Comparison of ENCODE assay signal across 8 mouse cellular contexts in genomic region chr6:53032730-53033484, GRCm38 (mm10). TPM values are rescaled to one million over a fixed set of nuclear protein-coding genes. Genes with fewer than 3 reads are reported as not detected.
DNase-seq lines count a peak whose midpoint lies in the region; ATAC-seq and TF ChIP-seq lines count a peak whose summit lies in the region.

No protein-coding gene starts in this region.

- no peaks in the 10 kb centered on the region for H3K27me3 ChIP-seq in kidney, postnatal 0 days (ENCODE audit: insufficient read depth, low read length)
- H3K27me3 ChIP-seq in kidney, embryonic 15.5 days: no peaks in the 10 kb centered on the region
- no peaks in the 10 kb centered on the region for H3K27me3 ChIP-seq in forebrain, embryonic 13.5 days

- H3K36me3 ChIP-seq in kidney, postnatal 0 days (ENCODE audit: insufficient read depth, low read length): no peaks in the 10 kb centered on the region
- H3K36me3 ChIP-seq in kidney, embryonic 15.5 days: no peaks in the 10 kb centered on the region
- H3K36me3 ChIP-seq in forebrain, embryonic 13.5 days (ENCODE audit: poor library complexity, severe bottlenecking): no peaks in the 10 kb centered on the region

- WGBS in kidney, postnatal 0 days: 71% methylated on average over 4 of the region's 4 CpGs
- WGBS in kidney, embryonic 15.5 days: 69% methylated on average over 4 of the region's 4 CpGs
- 68% methylated on average over 4 of the region's 4 CpGs for WGBS in forebrain, embryonic 13.5 days

- H3K4me2 ChIP-seq in kidney, postnatal 0 days (ENCODE audit: low read length): no peak overlapping the region
- no peak overlapping the region for H3K4me2 ChIP-seq in kidney, embryonic 15.5 days
- H3K4me2 ChIP-seq in forebrain, embryonic 13.5 days: no peak overlapping the region

- H3K4me1 ChIP-seq in kidney, postnatal 0 days (replicated peaks; ENCODE audit: insufficient read depth, low read length): no peaks in the 10 kb centered on the region
- H3K4me1 ChIP-seq in kidney, embryonic 15.5 days: 0 out of 2 replicates have a peak, but pooled peaks cover 3% of the 10 kb centered on the region
- H3K4me1 ChIP-seq in forebrain, embryonic 13.5 days: no peaks in the 10 kb centered on the region

- peak; percentile 28 for DNase-seq in kidney, postnatal 0 days (ENCODE audit: low spot score)
- DNase-seq in CD4-positive helper T cell, adult 2 months (ENCODE audit: low read depth, low spot score): peak; percentile 8
- peak; percentile 58 for DNase-seq in ZHBTc4 (ENCODE audit: low read depth, low spot score)
- peak; percentile 70 for DNase-seq in induced T-regulatory cell, adult 2 months (ENCODE audit: low read depth)
- DNase-seq in ovary, adult 18-20 months (ENCODE audit: low spot score): no peak
- no peak for DNase-seq in Muller cell, postnatal 12 days (ENCODE audit: inconsistent ontology term)

- H3K9me3 ChIP-seq in kidney, postnatal 0 days (replicated peaks; ENCODE audit: low read length): no peaks in the 10 kb centered on the region
- H3K9me3 ChIP-seq in kidney, embryonic 15.5 days (replicated peaks): no peaks in the 10 kb centered on the region
- no peaks in the 10 kb centered on the region for H3K9me3 ChIP-seq in forebrain, embryonic 13.5 days (replicated peaks)

- H3K27ac ChIP-seq in kidney, postnatal 0 days: no peak overlapping the region
- H3K27ac ChIP-seq in kidney, embryonic 15.5 days: no peak overlapping the region
- H3K27ac ChIP-seq in forebrain, embryonic 13.5 days: no peak overlapping the region

- peak; percentile 59 for TF ChIP-seq CTCF in kidney, postnatal 0 days (IDR thresholded peaks at IDR 0.05; ENCODE audit: low read depth)

- no peak overlapping the region for H3K9ac ChIP-seq in kidney, postnatal 0 days (ENCODE audit: low read depth, low read length)
- H3K9ac ChIP-seq in kidney, embryonic 15.5 days: no peak overlapping the region
- H3K9ac ChIP-seq in forebrain, embryonic 13.5 days: no peak overlapping the region

- no peak for ATAC-seq in kidney, postnatal 0 days (replicated peaks; ENCODE audit: low FRiP score, low read depth)
- no peak for ATAC-seq in kidney, embryonic 15.5 days (replicated peaks; ENCODE audit: low FRiP score)
- no peak for ATAC-seq in forebrain, embryonic 13.5 days

- no peak overlapping the region for H3K4me3 ChIP-seq in kidney, postnatal 0 days (replicated peaks; ENCODE audit: low read depth, low read length)
- H3K4me3 ChIP-seq in kidney, embryonic 15.5 days (replicated peaks): no peak overlapping the region
- H3K4me3 ChIP-seq in forebrain, embryonic 13.5 days: no peak overlapping the region

RNA-seq across cellular contexts. Expression of gene Jazf1, which starts 35.5 kb away (rescaled TPM):
- polyA plus RNA-seq in kidney, postnatal 0 days (2015; fragmentation: Nextera tagmentation; extraction: Ambion mirVana): 3.2 and 3.7 TPM in 2 replicates
- 3.3 and 3.9 TPM in 2 replicates for polyA plus RNA-seq in kidney, embryonic 15.5 days (2015; fragmentation: Nextera tagmentation; extraction: Ambion mirVana)
- 16.0 and 16.2 TPM in 2 replicates for polyA plus RNA-seq in forebrain, embryonic 13.5 days (2015; fragmentation: Nextera tagmentation; extraction: Ambion mirVana)

Comparison
In these comparisons a context has a peak if more than half of its experiments do, and no peak if none do; other contexts are left out.
1. DNase-seq: peak in kidney, postnatal 0 days (single experiment), CD4-positive helper T cell, adult 2 months (single experiment), ZHBTc4 (single experiment) and induced T-regulatory cell, adult 2 months (single experiment); none in ovary, adult 18-20 months (single experiment) and Muller cell, postnatal 12 days (single experiment).